Mouse (Mus musculus) hindlimb bud, embryonic 11.5 days (tissue): Measurements from ENCODE around the gene Gm2174.

ENCODE experiments used
- DNase-seq: peaks from one replicate; pipeline ENCODE4 v3.0.0-alpha.2; 2012; ENCODE audit warnings: low read depth, low spot score; ENCODE audit errors: extremely low spot score

Gm2174 gene

GRCm38 (mm10) chrX:56447524-56448015 lies at the start of gene Gm2174:
Gene Gm2174 (plus strand): TSS chrX:56447965.
- DNase-seq = no peak

DNA sequence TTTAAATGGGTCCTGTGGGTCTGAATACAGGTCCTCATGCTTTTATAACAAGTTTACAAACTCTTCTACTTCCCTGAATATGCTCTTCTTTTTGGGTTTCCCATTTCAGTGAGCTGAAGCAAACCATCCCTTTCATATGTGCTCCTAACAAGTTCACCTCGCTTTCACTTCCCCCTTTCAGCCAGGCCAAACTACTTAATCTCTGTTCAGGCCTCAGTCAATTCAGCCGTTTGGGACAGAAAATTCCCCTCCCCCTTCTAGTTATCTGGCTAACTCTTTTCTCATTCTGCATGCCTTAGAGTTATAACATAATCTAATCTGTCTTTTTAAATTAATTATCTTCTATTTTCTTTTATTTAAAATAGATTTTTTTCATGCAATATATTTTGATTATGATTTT lies 43.1 kb upstream of the Gm2174 start:
- DNase-seq = no peak

- DNase-seq = no peak
Observed at GRCm38 (mm10) chrX:56405482-56405881, 42.3 kb upstream of the Gm2174 start.

- no peak for DNase-seq
Observed at GRCm38 (mm10) chrX:56406128-56406527, 41.6 kb upstream of the Gm2174 start.

DNA sequence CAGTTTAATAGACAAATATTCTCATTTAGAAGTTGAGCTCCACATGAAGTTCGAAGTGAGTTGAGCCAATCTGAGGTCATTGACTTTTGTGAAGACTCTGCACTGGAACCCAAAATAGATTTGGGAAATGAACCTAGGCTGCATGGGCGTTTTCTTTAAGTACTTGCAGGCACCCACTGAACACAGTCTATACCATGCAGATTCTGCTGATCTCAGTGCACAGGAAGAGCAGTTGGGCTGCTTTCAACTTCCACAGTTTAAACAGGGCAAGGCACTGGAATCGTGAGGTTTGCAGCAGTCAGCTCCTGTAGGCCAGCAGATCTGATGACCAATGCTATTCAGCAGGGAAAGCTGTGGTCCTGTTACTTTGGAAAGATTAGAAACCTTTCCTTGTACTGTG lies 31.5 kb upstream of the Gm2174 start:
- DNase-seq = no peak

DNA sequence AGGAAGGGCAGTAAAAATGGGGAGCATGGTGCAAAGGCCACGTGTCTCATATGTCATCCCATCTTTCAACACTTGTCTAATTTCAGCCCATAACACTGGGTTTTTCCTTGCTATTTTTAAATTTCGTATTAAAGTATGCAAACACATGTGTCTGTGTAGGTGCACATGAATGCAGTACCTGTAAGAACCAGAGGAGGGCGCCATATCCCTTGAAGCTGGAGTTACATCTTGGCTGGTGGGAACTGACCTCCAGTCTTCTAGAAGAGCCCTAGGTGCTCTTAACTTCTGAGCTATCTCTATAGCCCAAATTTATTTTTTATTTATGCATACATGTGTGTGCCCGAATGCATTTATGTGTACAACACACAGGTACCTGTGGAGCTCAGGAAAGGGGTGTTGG lies 30.2 kb upstream of the Gm2174 start:
- DNase-seq = no peak

DNA sequence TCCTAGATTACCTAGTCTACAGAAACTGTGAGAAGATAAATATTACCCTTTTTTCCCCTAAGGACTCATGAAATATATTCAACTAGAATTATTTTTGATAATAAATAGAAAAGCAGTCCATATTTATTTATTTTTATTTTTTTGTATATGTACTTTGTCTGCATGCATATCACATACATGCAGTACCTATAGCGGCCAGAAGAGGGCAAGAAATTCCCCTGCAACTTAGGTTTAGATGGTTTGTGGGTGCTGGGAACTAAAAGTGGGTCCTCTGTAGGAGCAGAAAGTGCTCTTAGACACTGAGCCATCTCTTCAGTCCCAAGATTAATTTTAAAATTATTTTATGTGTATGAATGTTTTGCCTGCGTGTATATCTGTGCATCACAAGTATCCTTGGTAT lies 17.2 kb upstream of the Gm2174 start:
- no peak for DNase-seq

DNA sequence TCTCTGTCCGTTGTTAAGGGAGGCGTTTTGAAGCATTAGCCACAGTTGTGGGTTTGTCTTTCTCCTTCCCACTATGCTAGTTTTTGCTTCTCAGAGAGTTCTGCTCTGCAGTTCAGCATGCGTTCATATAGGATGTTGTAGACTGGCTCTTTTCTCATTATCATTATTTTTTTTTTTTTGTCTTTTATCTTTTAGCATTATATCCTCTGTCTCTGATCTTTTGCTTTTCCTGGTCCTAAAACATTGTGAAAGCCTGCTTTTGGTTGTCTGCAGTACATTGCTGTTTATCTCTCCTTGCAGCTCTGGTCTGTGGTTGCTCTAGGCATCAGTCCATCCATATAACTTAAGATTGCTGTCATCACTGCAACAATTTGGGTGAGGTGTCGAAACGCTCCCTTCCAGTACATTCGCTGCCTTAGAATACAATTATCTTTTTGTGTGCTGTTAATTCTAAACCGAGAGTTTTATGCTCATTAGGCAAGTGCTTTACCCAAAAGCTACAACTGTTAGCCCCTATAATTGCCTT lies 11.9 kb upstream of the Gm2174 start:
- DNase-seq = no peak

GRCm38 (mm10) chrX:56446487-56447428 lies 1.0 kb upstream of the Gm2174 start:
- DNase-seq = no peak

- peak; percentile 46 for DNase-seq
Observed at GRCm38 (mm10) chrX:56454671-56455371, 7.1 kb downstream of the Gm2174 start, which contains the start of gene Ints6l. Gene Ints6l (plus strand): TSS chrX:56454857.

DNA sequence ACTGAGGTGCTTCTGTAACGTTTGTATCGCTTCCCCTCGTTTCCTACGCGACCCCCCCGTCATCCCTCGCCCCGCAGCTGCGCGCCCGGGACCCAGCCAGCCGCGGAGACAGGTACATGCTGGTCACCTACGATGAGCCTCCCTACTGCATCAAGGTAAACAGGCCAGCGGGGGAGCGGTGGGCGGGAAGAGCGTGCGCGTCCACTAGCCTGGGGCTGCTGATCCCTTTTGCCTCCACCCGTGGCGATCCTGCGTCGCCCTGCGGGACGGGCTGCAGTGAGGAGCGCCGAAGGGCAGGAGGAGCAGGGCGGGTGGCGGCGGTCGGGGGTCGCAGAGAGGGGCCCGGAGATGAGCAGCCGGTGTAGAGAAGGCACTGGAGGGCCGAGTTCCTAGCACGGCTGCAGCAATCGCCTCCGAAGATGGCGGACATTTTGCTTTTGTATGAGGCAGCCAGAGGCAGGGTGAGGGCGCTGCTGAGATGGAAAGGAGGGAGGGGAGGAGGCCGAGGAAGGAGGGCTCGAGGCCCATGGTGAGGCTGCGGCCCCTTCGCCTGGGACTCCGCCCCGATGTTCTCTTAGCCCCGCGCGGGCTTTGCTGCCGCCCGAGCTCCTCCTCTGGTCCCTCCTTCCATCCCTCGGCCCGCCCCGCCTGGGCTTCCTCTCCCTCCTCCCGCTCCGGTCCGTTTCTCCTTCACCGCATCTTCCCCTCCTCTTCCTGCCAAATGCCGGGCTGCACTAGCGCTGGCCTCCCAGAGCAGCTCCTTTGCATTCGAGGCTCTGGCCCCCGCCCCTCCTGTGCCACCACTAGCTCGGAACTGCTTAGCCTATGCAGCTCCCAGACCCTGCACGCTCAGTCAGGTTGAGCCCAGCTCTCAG lies 7.8 kb downstream of the Gm2174 start:
- peak; percentile 31 for DNase-seq

- DNase-seq = no peak
Observed at GRCm38 (mm10) chrX:56456379-56456778, 8.6 kb downstream of the Gm2174 start.

DNA sequence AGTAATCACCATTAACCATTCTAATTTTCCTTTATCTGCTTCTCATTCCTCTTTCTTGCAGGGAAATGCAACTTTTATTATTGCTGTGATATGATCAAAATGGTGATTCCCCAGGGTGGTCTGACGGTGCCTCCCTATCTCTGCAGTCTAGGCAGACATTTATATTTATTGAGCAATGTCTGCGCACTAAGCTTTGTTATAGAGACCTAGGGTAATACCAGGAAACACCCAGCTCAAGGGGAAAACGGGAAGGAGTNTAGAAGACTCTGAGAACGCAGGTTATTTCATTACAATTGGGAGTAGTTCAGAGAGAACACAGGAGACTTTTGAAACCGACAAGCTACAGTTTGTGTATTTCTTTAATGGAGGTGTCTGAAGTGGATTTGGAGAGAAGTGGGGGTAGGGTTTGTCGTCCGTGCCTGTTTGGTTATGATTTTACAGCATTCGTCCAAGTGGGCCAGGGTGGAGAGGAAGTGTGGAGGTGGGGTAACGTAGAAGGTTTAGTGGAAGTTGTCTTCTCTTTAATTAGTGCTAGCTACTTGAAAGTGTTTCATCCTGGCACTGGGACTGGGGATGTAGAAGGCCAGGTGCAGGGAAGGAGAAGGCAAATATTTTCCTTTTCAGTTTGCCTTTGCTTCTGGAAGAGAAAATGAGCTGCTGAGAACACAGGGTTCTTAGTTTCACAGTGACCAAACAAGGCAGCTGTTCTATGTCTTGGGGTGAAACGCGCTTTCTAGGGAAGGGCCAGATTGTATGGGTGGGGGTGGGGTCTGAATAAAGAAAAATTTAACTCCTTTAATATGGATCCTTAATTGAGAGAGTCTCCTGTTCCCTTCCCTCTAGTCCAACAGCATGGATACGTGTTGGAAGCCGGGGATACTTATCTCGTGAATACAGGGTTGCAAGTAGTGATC lies 14.5 kb downstream of the Gm2174 start:
- DNase-seq = no peak

- no peak for DNase-seq
Observed at GRCm38 (mm10) chrX:56464906-56465305, 17.1 kb downstream of the Gm2174 start.

GRCm38 (mm10) chrX:56467688-56468087 lies 19.9 kb downstream of the Gm2174 start:
- peak; percentile 50 for DNase-seq

DNA sequence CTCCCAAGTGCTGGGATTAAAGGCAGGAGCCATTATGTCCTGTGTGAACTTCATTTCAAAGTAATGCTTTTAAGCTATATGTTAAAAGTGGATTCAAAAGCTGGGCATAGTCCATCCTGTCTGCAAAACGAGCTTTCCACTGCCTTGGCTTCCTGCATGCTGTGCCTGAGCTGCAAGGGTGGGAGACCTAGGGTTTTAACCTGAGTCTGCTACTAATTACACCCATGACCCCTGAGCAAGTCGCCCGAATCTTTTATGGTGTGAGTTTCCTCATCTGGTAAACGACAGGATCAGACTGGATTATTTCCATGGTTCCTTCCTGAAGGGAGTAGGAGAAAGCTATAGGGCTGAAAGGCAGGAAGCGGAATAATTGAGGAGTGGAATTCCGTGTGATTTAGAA lies 20.7 kb downstream of the Gm2174 start:
- DNase-seq = peak; percentile 49

- no peak for DNase-seq
Observed at GRCm38 (mm10) chrX:56474035-56474434, 26.3 kb downstream of the Gm2174 start.

DNA sequence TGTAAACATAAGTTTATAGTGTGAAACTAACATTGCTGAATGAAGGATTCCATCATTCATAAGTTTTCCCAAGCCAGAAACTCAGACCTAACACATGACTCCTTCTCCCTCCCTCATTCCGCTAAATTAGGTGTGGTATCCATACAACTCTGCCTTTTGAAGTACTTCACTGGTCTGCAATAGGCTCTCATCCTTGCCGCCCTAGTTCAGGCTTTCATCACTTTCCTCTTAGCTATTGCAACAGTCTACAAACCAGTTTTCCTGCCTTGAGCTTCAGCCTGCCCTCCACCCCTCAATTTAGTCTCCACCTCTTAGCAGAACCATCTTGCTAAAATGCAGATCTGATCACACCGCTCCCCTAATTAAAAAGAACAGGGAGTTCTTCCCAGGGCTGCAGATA lies 29.8 kb downstream of the Gm2174 start:
- DNase-seq = no peak

GRCm38 (mm10) chrX:56481906-56482305 lies 34.1 kb downstream of the Gm2174 start:
- DNase-seq = no peak

DNA sequence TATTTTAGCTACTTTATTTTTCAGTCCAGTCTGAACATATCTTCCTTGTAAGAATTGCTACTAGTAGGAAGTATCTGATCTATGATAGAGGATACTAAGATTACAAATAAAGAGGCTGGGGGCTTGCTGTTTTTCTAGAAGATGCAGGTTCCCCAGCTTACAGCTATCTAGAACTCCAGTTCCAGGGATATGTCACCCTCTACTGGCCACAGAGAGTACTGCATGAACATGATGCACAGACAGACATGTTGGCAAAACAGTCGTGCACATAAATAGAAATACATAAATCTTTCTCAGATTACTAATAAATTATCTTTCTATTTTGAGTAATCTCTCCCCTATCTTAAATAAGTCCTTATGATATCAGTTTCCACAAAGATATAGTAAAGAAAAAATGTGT lies 42.0 kb downstream of the Gm2174 start:
- peak; percentile 39 for DNase-seq
